Mouse (Mus musculus) A20 (cell line): ENCODE measurements around the gene Sin3a.

Experiments used
- DNase-seq: peaks from one replicate; pipeline ENCODE4 v3.0.0-alpha.2; 2011; ENCODE audit warnings: low read depth, low spot score

Gene Sin3a

DNA sequence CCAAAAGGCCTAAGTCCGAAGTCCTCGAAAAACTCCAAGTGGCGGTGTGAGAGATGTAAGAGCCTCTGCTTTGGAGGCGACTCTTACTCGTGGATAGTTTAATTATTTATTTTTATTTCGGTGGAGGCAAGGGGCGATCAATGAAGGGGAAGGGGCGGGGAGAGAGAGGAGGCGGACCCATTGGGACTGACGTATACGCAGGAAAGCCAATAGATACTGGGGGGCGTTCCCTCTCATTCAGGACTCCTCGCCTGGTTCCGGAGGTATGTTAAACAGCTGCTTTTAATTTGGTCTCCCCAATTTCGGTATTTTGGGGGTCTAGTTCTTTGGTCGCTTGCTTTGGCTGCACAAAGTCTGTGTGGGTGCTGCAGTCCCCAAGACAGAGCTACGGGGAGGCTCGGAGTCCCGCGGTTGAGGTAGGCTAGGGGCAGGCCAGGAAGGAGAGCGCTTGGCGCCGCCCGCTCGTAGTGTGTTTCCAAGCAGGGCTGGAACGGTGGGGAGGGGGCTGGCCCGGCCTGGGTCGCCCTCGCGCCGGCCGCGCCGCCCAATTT is at the start of gene Sin3a:
Gene Sin3a, plus strand, starts transcription at position 240 of the 551 bp plus-strand sequence.
- DNase-seq: peak; percentile 92

DNA sequence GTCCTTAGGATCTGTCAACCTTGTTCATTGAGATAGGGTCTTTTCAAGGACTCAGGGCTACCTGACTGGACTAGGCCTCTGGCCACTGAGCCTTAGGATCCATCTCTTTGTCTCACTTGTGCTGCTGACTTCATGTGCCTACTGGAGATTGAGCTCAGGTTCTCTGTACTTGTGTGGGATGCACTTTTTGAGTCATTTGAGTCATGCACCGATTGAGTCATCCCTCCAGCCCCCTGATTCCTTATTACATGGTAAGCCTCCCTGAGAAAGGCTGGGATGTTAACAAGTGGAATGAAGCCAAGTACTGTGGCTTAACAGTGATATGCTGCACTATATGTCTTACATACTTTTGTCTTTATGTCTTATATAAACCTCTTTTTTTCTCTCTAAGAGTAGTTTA is 40.1 kb upstream of the Sin3a start:
- no peak for DNase-seq

DNA sequence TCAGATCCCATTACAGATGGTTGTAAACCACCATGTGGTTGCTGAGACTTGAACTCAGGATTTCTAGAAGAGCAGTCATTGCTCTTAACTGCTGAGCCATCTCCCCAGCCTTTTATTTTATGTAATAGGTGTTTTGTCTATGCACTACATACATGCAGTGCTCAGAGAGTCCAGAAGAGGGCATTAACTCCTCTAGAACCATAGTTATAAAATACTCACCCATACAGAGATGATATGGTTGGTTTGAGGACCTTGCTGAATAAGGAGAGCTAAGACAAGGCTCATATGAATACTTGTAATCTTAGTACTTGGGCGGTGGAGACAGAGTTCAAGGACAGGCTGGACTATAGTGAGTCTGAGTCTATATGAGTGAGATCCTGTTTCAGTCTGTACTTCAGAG is 15.6 kb upstream of the Sin3a start:
- DNase-seq: peak; percentile 73

DNA sequence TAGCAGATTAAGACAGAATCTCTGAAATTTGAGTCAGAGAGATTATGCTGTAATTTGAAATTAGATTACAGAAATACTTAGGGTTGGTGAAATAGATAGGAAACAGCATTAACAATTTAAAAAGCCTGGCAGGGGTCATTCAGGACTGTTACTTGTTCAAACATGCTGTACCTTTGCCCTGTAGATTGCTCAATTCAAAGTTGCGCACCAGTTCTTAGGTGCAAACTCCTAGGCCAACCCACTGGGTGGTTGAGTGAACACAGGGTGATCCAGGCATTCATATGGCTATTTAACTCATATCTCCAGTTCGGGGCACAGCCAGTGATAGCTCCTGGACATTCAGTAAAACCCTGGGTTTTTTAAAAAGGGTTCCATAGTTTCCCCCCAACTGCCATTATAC is 7.7 kb upstream of the Sin3a start:
- no peak for DNase-seq

DNA sequence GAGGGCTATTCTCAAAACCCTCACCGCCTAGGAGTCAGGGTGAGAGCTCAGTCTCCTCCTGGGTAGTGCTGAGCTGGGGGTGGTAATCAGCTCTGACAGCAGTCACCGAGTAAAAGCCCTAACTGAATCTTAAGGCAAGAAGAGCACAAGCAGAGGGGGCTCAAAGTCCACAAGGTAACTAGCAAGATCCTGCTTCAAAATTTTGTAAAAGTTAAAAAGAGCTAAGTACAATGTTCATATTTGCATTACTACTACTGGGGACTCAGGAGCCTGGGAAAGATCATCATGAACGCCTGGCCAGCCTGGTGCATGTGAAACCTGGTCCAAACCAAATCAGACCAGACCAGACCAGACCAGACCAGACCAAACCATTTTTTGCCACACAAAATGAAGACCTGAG is 3.6 kb upstream of the Sin3a start:
- DNase-seq: no peak

DNA sequence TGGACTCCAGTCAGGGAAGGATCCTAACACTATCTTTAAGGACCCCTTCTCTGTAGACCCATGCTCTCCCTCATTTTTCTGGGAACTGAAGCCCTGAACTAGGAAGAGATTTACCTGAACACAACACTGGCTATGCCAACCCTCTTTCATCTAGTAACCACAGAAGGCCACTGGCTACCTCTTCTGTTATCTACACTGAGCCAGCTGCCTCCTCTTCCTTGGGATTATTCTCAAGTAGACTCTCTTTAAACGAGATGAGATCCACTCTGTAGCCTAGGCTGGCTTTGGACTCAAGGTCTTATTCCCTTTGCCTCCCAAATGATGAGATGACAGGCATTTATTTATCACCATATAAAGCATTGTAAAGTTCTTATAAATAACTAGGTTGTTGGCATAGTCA is 1.6 kb upstream of the Sin3a start:
- DNase-seq: no peak

DNA sequence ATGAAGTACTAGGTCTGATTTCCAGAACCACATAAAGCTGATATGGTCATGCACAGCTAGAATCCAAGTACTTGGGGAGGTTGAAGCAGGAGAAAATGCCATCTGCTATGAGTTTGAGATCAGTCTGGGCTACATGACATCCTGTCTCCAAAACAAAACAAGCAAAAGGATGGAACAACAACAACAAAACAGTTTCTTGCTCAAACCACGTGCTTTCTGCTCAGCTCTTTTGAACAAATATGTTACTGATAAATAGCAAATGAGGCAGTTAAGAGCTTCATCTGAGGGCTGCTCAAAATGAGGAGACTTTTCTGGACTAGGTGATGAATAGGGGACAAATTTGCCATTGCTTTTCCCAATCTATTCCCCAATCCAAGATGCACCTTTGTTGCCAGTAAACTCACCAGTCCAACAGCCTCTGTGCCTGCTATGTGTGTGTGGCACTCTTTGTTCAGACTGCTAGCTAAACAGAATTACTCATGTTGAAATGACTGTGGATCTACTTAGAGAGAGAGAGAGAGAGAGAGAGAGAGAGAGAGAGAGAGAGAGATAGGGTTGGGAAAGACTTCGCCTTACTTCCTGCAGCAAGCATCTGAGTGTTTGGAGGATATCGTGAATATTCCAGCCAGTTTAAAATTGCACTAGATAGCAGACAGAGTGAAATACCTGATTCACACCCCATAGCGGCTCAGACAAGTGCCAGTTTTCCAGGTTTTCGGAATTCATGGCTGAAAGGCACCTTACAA is 867 bp upstream of the Sin3a start:
- DNase-seq: no peak

DNA sequence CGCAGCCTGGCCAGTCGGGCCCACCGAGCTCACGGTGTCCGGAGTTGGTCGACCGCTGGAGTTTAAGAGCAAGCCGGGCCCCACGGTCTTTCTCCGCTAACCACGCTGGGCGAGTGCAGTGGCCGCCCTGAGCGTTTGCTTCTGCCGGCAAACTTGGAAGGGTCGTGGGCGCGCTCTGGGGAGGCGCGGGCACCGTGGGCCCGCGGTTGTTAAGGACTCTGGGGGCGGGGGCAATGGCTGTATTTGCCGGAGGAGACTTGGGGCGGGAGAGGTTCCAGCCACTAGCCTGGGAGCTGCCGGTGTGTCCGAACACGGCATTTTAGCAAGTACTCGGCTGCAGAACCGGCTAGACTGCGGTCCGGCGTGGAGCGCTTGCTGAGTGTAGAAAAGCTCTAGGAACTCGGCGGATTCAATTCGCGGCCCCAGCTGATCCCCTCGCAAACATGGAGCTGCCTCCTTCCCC is 717 bp downstream of the Sin3a start:
- DNase-seq: no peak

DNA sequence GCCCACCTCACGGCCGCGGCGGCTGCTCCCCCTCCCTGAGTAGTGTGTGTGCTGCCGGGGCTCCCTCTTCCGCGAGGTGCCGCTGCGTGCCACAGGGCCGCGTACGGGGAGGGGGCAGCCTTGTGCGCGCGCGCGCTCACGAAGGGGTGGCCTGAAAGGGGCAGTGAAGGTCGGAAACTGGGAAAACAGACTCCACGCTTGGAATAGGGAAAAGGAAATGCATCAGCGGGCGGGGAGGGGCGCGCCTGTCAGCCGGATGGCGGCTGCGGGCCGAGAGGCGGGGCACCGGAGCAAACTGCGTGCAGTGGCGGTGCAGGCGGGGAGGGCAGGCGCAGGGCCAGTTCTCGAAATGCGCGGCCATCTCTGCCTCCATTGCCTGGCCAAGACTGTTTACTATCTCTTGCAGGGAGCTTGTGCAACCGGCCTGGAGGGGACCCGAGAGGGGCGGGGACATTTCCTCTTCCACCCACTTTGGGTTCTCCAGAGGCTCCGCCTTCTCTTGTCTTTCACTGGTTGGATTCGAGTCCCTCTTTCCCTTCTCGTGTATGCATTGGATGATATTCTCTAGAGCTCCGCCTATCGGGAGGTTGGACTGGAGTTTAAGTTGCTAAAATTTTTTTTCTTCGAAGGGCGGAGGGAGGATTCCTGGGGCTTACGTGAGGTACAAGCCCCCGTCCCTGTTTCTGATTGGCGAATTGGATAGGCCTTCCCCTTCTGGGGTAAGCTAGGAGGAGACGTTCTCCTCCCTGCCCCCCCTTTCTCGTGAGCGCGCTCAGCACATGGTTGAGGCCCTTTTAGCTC is 1.3 kb downstream of the Sin3a start:
- peak; percentile 99 for DNase-seq

DNA sequence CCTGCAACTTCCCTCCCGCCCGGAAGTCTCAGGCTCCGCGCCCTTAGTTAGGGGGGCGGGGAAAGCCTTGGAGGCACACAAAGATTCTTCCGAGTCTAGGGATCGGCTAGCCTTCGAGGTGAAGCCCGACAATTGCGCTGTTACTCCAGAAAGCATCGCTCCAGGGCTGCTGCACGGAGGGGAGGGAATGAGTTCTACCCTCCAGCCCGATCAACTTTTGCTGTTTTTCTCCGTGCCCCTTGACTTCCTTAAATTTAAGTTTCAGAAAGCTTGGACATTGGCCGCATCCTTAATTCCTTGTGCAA is 1.9 kb downstream of the Sin3a start:
- no peak for DNase-seq

DNA sequence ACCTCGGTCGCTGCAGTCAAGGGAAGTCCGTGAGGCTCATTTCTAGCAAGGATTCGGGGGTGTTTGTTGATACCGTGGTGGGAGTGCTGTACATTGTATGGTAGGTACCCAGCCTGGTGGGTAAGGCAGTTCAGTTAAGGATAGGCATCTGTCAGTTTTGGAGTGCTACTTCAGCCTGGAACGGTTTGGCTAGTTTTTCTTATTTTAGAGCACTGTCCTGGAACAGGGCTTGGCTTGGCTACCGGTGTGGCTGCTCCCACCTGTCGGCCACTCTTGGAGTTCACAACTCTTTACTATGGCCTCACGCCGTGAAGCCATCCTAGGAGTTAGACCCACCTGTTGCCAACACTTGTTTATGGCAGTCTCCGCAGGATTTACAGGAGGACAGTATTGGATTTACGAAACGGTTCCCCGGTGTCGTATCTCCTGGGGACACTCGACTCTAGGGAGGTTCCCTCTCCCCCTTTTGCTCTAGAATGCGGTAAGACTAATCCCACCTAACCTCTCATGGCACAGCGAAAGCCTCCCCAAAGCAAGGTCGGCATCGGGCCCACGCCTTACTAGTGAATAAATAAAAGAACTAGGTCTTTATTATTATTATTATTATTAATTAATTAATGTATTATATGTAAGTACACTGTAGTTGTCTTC is 2.5 kb downstream of the Sin3a start:
- peak; percentile 82 for DNase-seq

DNA sequence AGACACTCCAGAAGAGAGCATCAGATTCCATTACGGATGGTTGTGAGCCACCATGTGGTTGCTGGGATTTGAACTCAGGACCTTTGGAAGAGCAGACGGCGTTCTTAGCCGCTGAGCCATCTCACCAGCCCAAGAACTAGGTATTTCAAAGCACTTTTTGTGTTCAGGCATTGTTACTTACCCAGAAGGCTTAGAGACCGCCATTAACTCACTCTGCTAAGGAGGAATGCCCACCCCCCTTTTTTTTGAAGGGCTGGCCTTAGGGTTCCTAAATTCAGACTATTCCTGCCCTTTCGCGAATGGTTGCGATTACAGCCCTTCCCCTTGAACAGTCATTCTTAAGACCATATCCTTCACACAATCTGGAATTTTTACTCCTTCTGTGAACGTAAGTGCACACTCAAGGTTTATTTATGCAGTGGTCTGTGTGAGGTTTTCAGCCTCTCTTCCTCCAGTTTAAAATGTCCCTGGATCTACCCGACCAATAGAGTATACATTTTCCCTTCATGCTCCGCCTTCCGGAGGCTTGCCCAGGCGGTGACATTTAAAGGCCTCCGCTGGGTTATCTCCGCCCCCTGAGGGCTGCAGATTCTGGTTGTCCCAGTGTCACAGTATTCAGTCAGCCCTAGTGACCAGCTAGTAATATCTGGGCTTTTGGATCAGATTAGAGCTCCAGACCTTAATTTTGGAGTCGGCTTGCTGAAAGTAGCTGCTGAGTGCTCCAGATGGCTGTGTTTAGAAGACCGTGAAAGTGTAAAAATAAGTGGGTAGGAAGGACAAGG is 3.2 kb downstream of the Sin3a start:
- peak; percentile 90 for DNase-seq

DNA sequence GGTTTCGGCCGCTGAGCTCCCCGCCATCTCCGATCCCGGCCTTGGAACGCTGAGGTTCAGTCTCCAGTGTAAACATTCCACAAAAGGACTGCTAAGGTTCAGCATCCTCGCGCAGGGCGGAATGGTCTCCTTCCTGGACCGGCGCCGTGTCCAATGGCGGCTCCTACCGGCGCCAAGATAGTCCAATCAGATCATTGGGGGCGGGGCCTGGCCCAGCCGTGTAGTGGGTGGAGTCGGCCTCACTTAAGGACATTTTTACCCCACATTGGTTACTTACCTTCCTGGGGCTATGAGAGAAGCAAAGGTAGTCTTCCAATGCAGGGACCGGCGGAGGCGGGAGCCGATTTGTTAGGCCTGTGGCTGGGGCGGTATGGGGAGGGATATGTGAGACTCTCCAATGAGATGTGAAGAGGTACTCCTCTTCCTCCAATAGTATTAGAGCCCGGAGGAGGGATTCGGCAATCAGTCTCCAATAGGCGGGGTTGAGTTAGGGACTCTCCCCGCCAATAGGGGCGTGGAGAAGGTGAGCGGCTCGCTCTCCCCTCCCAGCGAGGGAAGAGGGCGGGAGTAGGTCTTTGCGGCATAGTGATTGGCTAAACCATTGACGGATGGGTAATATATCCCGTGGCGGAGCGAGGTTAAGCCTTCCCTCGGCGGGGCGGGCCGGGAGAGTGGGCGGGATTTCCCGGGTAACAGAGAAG is 4.0 kb downstream of the Sin3a start:
- DNase-seq: peak; percentile 99

DNA sequence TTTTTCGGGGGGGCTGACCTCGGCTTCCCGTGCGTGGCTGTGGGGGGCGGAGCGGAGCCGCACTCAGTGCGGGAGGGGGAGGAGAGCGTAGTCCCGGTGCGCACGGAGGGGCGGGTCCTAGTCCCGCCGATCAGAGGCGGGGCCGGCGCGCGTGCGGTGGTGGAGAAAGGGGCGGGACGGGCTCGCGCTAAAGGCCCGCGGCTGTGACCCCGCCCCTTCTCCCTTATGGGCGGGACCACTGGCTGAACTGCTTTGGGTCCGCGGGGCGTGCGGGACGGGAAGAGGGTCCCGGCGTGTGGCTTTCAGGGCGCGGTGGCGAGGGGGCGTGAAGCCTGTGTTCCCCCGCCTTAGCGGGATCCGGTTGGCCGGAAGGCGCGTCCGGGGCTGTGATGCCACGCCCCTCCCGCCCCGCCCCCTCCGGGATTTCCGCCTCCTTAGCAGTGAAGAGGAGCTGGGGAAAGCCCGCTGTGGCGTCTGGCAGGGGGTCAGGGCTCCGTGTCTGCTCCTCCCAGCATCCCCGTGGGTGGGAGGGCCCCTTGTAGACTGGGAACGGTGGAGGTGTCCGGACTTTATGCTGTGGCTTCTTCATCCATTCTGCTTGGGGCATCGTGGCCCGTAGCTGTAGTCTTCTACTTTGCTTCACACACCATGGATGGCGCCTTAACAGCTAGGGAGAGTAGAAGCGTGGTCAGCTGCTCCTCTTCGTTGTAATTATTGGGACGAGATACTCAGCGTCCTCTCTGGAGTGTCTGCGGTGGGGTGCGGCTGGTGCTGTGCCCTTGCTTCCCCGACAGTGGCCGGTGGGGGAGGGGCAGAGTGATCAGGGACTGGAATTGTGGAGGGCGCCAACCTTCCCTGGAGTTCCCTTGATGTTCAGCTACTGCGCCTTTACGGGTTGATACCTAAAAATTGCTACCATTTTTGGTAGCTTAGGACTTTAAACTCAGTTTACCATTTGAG is 5.1 kb downstream of the Sin3a start:
- peak; percentile 95 for DNase-seq

DNA sequence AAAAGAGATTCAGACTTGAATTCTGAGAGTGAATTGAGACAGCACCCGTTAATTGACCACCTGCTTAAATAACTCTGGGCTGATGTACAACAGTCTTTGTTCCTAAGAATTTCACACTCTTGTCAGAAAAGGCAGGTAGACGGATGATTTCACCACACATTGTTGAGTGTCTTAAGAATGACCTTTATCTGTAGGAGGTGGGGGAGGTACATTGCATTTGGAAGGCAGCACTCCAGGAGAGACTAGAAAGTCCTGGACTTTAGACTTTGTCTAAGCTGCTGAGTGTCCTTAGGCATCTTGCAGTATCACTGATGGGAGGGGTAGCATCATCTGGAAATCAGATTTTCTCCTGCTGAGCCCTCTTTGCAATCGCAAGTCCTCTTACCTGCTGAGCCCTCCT is 10.4 kb downstream of the Sin3a start:
- DNase-seq: no peak

DNA sequence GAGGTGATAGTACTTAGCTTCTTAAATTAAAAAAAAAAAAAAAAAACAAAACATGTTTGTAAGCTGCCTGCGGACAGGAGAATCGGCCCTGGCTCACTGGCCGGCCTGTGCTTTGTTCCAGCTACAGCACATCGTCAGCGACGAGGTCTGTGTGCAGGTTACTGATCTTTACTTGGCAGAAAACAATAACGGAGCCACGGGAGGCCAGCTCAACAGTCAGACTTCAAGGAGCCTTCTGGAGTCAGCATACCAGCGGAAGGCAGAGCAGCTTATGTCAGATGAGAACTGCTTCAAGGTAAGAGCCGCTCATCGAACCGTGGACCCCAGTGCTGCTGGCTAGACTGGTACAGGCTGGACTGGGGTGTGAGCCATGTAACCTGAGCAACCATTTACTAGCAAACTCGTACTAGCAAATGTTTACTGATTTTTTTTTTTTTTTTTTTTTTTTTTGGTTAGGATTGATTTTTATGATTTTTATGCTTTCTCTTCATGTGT is 45.5 kb downstream of the Sin3a start:
- no peak for DNase-seq

DNA sequence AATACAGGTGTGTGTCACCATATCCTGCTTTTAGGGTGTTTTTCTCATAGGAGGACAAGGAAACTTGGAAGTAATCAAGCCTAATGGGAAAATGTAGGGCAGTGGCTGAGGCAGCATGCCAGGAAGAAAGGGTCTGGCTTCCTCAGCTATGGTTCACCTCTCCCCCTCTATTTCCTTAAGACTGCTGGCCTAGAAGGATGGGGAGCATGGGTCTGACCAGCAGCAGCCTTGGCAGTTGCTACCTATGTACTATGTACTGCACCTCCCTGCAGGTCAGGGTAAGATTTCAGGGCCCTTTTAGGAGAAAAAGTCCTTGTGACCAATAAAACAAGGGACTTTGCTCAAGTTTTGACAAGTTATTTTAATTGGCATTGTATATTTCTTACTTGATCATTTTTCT is 57.8 kb downstream of the Sin3a start:
- no peak for DNase-seq

DNA sequence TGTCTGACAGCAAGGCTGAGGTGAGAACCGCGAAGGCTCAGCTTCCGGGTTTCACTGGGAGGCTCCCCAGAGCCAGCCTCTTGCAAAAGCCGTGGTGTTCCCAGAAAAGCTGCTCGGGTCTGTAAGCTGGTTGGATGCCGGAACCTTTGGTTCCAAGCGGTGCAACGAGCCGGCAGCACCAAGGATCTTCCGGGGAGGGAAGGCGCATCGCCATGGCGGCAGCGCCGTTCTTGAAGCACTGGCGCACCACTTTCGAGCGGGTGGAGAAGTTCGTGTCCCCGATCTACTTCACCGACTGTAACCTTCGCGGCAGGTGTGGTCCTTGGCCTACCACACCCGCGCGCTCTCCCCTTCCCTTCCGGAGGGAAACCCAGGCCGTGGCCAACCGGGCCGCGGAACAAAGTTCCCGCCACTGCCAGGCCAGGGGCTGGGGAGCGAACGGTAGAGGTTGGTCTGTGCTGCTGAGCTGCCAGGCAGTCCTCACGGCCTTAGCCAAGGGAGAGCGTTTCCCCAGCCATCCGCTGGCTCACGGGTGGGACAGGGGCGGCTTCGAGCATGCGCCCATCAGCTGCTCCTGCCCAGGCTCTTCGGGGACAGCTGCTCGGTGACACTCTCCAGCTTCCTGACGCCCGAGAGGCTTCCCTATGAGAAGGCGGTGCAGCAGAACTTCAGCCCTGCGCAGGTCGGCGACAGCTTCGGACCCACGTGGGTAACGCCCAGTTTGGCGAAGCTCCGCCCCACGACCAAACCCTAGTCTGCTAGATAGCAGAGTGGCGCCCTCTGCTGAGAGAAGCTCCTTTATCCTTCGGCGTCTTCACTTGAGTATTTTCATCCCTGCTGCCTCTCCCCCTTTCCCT is 59.0 kb downstream of the Sin3a start, which contains the start of gene Man2c1:
Gene Man2c1, plus strand, starts transcription at position 114 of the 857 bp plus-strand sequence.
- DNase-seq: peak; percentile 98

DNA sequence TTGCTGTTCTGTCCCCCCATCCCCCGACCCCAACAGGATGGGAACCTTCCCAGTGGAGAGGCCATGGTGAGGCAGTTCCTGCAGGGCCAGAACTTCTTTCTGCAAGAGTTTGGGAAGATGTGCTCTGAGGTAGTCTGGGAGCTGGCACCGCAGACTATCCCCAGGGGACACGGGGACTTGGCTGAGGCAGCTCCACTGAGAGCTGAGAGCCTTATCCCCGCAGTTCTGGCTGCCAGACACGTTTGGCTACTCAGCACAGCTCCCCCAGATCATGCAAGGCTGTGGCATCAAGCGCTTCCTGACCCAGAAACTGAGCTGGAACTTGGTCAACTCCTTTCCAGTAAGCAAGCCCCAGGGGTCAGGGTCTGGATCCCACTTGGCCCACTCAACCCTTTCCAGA is 65.4 kb downstream of the Sin3a start:
- no peak for DNase-seq
